Mouse (Mus musculus): ENCODE results near the gene Tmem56.

DNA sequence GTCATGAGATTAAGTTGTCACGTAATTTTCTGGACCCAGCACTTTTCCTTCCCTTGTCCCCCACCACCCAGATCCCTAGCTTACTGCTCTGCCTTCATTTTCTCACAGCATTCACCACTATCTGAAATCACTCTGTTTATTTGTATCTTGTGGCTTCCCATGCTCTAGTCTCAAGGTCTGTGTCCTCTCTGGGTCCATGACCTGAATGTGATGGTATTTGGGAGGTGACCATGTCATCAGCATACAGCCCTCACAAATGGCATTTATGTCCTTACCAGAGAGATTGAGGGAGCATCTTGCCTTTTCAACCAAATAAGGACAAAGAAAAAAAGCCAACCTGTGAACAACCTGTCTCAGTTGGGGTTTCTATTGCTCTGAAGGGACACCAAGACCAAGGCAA, 106.9 kb downstream of the Tmem56 start:
- TF ChIP-seq POLR2A (IDR thresholded peaks at IDR 0.05; ENCODE audit: control insufficient read depth, low read depth, low read length) = no peak
- TF ChIP-seq CTCF (IDR thresholded peaks at IDR 0.05; ENCODE audit: control insufficient read depth, insufficient read depth, insufficient replicate concordance, low read depth, low read length) = no peak

Data from testis, adult 2 months (tissue).